Mouse (Mus musculus) thymus, adult 18-20 months (tissue): ENCODE data around the gene Cstf2t.

Experiments used
- DNase-seq, 2 experiments: peaks; one replicate each; pipeline ENCODE4 v3.0.0; 2022; ENCODE audit warnings: mixed read lengths in 2 of 2

Gene Cstf2t

DNA sequence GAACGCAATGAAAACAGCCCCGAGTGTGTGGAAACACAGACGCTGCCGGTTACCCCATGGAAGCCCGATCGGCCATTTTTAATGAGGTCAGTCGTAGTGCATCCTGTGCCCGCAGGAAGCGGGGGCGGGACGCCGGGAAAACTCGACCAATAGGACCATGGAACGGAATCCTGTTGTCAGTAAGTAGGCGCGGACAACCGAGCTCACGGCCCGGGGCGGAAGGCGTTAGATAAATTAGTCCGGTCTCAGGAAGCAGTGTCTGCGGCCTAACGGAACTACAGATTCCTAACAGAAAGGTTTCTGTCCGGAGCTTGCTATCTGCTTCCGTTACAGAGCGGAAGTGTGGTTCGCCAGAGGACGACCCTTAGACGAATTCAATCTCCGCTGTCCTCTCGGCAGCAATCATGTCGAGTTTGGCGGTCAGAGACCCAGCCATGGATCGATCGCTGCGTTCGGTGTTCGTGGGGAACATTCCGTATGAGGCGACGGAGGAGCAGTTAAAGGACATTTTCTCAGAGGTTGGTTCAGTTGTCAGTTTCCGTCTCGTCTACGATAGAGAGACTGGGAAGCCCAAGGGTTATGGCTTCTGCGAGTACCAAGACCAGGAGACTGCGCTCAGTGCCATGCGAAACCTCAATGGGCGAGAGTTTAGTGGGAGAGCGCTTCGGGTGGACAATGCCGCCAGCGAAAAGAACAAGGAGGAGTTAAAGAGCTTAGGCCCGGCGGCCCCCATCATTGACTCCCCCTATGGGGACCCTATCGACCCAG is at the start of gene Cstf2t:
Gene Cstf2t, plus strand, starts transcription at position 176 of the 768 bp plus-strand sequence.
- peak; percentile 98 to 99 for DNase-seq

DNA sequence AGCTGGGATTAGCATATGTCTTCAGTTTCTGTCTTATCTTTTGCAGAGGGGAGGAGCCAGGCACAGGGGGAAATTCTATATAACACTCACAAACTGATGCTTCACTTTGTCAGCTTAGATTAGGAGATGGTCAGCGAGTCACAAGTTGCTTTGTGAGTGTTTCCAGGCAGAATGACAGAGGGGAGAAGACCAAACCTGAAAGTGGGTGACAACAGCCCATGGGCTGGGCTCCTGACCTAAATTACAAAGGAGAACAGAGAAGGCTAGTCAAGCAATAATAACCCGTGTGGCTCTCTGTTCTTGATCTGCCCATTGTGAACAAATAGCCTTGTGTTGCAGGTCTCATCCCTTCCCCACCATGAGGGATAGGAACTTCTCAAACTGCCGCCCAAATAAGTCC is 43.7 kb upstream of the Cstf2t start:
- DNase-seq: no peak

DNA sequence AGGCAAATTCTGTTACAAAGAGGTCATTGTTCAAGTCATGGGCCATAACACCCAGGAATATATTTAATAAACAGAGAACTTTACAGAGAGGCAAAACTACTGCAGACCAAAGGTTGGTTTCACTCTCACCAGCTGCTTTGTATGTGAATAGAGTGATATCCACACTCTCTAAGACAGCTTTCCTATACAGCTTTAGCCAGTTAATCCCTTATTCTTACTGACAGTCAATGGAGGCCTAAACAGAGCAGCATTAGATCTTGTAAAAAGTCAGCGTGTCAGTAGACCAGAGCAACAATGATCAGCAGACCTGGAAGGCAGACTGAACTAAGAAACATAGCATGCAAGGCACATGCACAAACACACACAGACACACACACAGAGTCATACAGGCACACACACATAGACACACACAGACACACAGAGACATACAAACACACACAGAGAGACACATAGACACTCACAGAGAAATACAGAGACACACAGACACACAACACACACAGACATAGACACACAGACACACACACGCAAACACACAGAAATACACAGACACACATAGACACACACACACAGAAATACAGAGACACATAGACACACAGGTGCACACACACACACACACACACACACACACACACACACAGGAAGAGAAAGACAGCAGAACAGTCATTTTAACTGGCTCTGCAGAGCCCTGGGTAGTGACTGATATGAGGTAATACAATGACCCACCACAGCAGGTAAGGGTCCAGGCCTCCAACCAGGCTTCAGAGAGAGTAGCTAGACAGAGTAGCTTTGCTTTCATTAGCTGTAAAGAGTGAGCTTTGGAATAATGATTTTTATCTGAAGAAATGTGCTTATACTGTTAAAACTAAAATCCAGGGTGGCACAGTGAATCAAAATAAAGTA is 41.4 kb upstream of the Cstf2t start:
- DNase-seq: no peak

DNA sequence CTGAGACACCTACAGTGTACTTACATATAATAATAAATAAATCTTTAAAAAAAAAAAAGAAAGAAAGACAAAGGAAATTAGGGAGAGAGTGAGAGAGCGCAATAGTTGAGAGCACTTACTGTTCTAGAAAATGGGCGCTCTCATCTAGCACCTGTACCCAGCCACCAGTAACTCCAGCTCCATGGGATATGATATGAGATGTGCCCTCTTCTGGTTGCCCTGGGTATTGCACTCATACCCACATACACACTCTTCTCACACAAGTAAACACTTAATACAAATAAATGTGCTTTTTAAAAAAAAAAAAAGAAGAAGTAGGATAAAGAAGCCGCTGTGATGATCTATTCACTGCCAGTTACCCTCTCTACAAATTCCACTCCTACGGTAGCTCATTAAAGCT is 36.0 kb upstream of the Cstf2t start:
- DNase-seq: no peak

DNA sequence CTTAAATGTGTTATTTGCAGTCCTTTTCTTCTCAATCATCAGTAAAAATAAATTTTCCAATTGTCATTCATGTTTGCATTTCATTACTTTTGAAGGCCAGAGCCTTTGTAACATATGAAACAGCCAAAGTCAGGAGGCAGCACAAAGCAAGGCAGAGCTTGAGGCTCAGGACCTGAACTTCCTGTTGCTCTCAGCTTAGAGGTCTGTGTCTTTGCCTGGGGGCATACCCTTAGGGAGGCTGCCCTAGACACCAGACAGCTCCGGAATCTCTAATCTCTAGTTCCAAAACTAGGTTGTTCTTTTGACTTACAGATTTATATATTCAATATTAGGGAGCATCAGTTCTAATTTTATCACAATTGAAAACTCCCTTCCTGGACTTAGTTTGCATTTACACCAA is 17.9 kb upstream of the Cstf2t start:
- no peak for DNase-seq

DNA sequence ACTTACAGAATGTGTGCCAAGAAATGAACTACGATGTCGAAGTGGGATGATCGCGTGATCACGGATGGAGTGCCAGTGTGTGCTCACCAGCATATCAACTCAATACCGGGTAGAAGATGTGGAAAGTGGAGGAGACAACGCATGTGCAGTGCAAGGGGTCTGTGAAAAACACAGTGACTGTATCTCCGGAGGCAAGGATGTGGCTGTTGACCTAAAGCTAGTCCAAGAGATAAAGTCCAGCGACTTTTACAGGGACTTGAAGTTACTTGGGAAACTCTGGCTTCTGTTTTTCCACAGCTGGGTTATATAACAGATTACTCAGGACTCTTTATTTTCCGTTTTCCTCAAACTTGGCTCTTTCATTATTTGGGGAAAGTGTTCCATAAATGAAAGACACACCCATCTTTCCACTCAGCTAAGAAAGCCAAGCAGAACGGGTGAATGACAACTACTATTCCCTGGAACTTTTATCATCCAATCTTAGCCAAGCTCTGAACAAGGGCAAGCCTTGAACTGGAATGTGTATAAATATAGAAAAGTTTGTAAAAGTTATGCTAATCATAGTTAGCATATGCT is 17.3 kb upstream of the Cstf2t start:
- no peak for DNase-seq

DNA sequence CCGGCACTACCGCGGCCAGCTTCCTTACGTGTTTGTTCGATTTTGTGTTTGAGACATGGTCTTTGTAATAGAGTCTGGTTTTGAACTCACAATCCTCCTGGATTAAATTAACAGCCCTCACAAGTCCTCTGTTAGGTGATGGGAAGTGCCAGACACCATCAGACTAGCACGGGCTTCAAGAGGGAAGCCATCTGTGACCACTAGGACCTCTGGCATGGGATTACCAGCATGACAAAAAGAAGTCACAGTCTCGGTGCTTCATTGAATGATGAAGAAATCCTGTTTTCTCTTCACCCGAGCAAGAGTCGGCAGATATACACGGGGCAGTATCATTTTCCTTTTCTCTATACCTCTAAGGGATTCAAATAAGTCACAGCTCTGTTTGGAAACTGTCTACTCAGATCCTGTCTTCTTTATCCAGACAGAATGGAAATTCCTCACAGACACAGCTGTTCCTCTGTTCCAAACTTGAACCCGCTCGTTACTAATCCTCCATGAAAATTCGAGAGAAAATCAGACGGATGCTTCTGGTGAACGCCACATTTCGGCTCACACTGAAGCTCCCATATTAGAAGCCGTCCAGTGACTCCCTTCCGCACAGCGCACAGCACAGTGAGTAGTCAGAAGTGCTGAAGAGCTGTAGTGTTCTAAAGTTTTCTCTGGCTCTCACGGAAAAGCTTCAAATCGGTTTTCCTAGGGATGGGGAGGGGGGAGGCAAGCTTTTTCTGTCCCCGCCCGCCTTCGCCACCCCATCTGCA is 8.5 kb upstream of the Cstf2t start:
- DNase-seq: no peak

DNA sequence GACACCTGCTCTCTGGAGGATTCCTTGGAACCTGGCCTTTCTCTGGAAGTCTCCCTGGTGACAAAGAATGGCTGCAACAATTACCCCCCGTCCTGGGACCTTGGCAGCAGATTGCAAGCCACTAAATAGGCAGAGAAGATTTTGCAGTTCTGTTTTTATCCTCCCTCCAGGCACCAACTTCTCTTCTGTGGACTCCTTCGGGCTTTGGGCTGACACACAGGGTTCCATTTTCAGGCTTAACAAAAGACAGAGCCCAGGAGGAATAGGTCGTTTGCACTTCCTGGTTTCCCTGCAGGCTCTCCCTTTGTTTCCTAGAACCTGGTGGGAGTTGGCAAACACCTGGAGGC is 7.9 kb upstream of the Cstf2t start:
- no peak for DNase-seq

DNA sequence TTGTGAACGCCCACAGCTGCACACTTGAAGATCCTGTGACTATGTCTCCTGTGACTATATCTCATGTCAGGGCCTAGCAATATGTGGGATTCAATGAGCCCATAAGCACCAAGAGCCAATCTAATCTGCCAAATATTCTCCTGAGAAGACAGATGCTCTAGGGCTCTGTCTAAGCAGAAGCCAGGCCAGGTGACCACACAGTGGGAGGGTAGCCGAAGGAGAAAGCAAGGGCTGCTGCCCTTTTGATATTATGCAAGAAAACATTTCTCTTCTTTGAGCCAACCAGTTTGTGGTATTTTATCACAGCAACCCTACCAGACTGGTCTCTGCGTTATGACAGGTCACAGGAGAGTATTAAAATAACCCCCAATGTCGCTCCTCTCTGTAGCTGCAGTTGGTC is 6.5 kb upstream of the Cstf2t start:
- no peak for DNase-seq

DNA sequence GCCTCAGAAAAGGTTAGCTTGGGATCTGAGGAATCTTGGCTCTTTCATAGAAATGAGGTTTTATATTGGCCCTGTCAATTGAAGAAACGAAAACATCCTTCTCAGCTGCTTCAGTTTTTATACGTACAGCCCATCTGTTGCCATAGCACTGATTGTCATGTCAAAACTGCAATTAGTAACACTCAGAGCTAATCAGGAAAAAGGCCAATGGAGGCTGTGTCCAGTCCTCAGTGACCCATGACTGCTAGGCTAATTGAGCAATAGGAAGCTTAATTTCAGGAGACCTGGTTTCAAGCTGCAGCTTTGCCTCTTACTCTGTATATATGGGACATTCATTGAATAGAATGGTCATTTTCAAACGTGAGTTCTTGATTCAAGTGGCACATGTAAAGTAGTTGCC is 4.4 kb upstream of the Cstf2t start:
- no peak for DNase-seq

DNA sequence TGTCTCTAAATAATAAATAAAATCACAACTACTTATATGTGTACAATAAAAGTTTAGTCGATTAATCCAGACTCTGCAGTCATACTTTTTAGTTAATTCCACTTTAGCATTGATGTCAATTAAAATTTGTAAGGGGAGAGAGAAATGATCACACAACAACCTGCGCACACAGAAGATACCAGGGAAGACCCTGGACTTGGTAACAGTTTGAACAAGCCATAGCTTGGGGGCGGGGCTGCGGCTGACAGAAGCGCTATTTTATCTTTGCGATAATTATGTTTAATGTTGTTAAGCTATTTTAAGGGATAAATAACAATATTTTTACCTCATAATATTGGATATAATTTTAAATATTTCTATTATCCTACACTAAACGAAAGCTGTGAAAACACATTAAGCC is 411 bp upstream of the Cstf2t start:
- no peak for DNase-seq

DNA sequence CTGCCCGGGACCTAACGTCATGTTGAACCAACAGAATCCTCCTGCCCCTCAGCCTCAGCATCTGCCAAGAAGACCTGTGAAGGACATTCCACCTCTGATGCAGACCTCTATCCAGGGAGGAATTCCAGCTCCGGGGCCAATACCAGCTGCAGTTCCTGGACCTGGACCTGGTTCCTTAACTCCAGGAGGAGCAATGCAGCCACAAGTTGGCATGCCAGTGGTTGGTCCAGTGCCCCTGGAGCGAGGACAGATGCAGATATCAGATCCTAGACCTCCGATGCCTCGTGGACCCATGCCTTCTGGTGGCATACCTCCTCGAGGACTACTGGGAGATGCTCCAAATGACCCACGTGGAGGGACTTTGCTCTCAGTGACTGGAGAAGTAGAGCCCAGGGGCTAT is 1.1 kb downstream of the Cstf2t start:
- DNase-seq: peak; percentile 3 to 7

DNA sequence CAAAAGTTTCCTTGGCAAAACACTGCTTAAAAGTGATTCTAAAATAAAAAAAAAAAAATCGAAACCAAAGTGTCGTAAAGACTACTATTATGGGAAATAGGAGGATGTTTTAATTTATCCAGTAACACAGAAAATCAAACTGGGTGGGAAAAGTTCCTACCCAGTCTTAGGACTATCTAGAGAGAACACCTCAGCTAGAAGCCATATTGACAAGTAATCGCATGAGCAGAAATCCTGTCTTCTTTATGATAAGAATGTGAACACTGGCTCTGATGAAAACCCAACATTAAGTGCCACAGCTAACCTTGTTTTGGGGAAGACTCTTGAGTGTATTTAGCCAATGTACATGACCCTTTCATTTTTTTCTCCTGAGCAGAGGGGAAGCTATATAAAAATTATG is 15.2 kb downstream of the Cstf2t start:
- no peak for DNase-seq

DNA sequence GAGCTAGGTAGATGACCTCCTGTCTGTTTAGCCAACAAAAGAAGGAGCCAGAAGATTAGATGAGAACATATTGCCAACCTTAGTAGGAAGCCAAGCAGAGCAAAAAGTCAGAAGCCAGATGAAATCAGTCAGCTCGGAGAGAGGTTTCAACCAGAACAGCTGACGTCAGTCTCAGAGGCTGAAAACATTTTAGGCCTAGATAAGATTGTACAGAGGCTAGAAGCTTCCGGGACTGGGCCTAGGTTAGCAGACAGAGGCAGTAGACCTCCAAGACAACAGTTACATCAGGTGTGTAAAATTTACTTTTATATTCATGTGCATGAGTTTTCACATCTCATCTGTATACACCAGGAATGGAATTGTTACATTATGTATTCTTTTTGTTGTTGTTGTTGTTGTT is 16.7 kb downstream of the Cstf2t start:
- DNase-seq: no peak

DNA sequence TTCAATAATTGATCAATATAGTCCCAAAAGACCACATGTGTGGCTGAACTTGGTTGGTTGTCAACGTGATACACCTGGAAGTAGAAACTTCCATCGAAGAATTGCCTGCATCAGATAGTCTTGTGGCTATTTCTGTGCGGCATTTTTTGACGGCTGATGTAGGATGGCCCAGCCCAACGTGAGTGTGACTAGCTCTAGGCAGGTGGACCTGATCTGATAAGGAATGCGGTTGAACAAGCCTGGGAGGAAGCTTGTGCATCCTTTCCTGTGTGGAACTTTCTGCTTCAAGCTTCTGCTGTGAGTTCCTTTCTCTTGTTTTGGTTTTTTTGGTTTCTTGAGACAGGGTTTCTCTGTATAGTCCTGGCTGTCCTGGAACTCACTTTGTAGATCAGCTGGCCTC is 22.1 kb downstream of the Cstf2t start:
- DNase-seq: no peak

DNA sequence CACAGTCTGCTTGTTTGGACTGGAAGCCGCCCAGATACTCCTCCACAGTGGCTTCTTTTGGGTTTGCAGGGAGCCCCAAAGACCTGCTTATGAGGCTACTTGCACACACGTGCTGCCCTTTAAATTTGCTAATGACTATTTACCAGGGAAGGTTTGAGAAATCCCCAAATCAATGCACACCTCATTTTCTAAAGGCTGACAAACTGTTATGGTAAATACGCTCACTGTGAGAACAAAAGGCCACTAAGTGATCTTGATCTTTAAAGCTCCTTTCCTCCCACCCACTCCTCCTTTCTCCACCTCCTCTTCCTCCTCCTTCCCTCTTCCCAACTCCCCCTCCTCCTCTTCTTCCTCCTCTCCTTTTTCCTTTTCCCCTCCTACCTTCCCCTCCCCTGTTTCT is 23.4 kb downstream of the Cstf2t start:
- DNase-seq: no peak

DNA sequence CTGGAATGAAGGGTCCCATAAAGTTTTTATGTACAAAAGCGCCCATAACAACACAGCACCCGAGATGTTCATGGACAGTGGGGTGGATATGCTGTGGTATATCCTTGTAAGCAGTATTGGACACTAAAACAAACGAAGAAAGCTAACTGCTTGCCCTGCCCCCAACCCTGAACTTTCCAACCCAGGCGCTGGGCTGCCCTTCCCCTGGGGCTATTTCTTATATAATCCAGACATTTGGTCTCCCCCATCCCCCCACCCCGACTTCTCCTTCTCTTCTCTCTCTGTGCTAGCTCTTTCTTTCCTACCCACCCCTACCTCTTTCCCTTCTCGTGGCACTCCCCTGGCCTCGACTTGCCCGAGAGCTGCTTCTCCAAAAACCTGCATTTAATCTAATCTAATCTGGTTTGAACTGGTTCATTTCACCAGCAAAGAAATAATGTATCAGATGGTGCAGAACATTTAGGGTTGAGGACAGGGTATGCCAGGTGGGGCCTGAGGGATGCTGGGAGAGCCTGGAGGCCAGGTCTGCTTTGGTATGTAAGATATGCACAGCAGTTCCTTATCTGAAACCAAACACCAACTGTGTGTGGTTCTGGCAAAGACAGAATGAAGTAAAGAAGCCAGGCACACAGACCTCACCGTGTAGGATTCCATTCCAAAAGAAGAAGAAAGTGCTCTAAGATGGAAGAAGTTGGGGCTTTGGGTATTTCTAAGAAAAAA is 24.4 kb downstream of the Cstf2t start:
- DNase-seq: no peak

DNA sequence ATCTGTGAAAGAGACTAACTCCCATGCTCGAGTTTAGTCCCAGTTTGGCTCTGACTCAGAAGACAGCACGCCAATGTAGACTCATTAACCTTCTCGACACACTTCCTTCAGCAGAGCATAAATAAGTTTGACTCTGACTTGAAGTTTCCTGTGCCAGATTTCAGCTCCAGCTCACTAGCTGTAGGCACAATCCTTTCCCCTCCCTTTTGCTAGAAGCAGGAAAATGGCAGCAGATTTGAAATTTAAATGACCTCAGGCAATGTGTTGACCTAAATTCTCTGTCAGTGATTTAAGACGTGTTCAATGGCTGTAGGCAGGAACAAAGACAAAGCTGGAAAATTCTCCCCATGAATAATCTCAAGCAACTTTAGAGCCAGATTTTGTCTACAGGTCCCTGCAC is 32.1 kb downstream of the Cstf2t start:
- DNase-seq: no peak

DNA sequence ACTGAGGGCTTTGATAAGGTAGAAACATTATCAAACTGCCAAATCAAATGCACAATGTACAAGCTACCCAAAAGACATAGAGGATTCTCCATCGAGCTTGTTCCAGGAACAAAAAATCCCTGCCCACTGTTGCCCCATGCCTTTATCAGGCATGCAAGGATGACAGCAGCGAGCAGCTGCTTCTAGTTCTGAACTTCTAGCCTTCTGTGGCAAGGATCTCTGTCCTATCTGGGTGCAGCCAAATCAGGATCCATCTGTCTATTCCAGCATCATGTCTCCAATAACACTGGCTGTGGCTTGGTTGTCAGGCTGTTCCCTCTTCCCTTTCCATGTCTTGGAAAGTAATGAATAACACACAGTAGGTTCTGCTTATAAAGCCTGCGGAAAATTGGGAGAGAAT is 42.0 kb downstream of the Cstf2t start:
- no peak for DNase-seq

DNA sequence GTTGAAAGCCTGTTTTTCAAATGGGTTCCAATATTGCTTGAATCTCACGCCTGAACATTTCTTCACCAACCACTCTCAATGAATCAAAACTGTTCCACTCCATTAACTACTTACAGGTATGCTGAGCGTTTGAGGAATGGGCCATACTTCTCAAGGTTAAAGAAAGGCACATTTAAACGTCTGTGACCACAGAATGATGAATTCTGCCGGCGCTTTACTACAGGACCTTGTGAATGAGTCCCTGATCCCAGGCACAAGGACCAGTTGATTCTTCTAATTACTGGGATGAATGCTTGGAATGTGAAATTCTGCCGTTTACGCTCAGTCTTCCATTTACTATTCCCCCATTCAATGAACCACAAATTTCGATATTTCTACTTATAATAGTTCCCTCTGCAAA is 50.0 kb downstream of the Cstf2t start:
- no peak for DNase-seq

DNA sequence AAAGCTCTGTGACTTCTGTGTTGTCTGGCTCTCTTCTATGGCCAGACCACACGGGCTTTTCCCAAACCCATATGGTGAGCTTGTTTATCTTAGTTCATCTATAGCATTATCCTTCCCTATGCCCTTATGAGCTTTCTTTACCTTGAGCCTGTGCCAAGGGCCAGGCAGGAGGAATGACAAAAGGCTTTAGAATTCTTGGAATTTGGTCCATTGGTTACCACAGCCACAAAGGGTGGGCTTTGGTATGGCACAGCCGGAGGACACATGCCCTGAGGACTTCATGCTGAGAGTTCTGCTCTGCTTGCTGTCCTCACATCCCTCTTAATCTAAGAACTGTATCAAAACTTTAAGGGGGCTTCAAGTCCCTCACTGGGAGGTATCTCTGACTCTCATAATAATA is 53.7 kb downstream of the Cstf2t start:
- no peak for DNase-seq
